ENCODE assay signal across 8 mouse cellular contexts in genomic region chr19:53181003-53181861, GRCm38 (mm10). TPM values are rescaled to one million over a fixed set of nuclear protein-coding genes. Genes with fewer than 3 reads are reported as not detected.
DNase-seq lines count a peak whose midpoint lies in the region; ATAC-seq lines count a peak whose summit lies in the region.

No protein-coding gene starts in this region.

- H3K4me2 ChIP-seq in neural tube, embryonic 15.5 days, result no peak overlapping the region
- no peak overlapping the region; the same call in 1 of the 2 replicates for H3K4me2 ChIP-seq in midbrain, embryonic 13.5 days (replicated peaks)

- H3K36me3 ChIP-seq in neural tube, embryonic 15.5 days, result no peaks in the 10 kb centered on the region
- H3K36me3 ChIP-seq in midbrain, embryonic 13.5 days, result no peaks in the 10 kb centered on the region

- 0 out of 2 replicates have a peak, but pooled peaks have one; percentile 35 for ATAC-seq in neural tube, embryonic 15.5 days (ENCODE audit: low FRiP score)
- ATAC-seq in midbrain, embryonic 13.5 days, result 0 out of 2 replicates have a peak, but pooled peaks have one; percentile 45
- no peak for ATAC-seq in cerebellum, adult (ENCODE audit: insufficient number of reproducible peaks, low FRiP score, low TSS enrichment)

- DNase-seq in neural tube, embryonic 10.5 days (ENCODE audit: extremely low spot score, low spot score), result no peak
- DNase-seq in heart, adult 18-20 months, result peak; percentile 87 to 90
- peak; percentile 62 to 70 for DNase-seq in kidney, adult 8-10 months
- DNase-seq in thymus, postnatal 25 days, result no peak
- DNase-seq in embryo, embryonic 9.5 days (ENCODE audit: extremely low spot score), result no peak

- no peak overlapping the region for H3K9ac ChIP-seq in neural tube, embryonic 15.5 days (replicated peaks)
- no peak overlapping the region for H3K9ac ChIP-seq in midbrain, embryonic 13.5 days (replicated peaks)

- WGBS in neural tube, embryonic 15.5 days, result 72% methylated on average over 19 of the region's 19 CpGs
- 67% methylated on average over 19 of the region's 19 CpGs for WGBS in midbrain, embryonic 13.5 days

- H3K9me3 ChIP-seq in neural tube, embryonic 15.5 days (replicated peaks), result no peaks in the 10 kb centered on the region
- H3K9me3 ChIP-seq in midbrain, embryonic 13.5 days, result no peaks in the 10 kb centered on the region; the same call in 1 of the 2 replicates

- no peaks in the 10 kb centered on the region for H3K27me3 ChIP-seq in neural tube, embryonic 15.5 days (replicated peaks)
- H3K27me3 ChIP-seq in midbrain, embryonic 13.5 days, result no peaks in the 10 kb centered on the region

- H3K4me1 ChIP-seq in neural tube, embryonic 15.5 days, result peaks cover 8% of the 10 kb centered on the region
- peaks cover 9% of the 10 kb centered on the region for H3K4me1 ChIP-seq in midbrain, embryonic 13.5 days (replicated peaks)

- H3K27ac ChIP-seq in neural tube, embryonic 15.5 days (replicated peaks), result peak overlapping the region; percentile 45; the same call in 1 of the 2 replicates
- H3K27ac ChIP-seq in midbrain, embryonic 13.5 days, result no peak overlapping the region

- no peak overlapping the region for H3K4me3 ChIP-seq in neural tube, embryonic 15.5 days (replicated peaks)
- H3K4me3 ChIP-seq in midbrain, embryonic 13.5 days (replicated peaks), result no peak overlapping the region

RNA-seq across cellular contexts. Expression of gene Add3, which starts 41.0 kb away (rescaled TPM):
- polyA plus RNA-seq in neural tube, embryonic 15.5 days (2015; fragmentation: Nextera tagmentation; extraction: Ambion mirVana), result 40.2 and 50.1 TPM in 2 replicates
- 10 to 100 TPM; 44.3 to 52.5 TPM for total RNA-seq in heart, adult 18-20 months (2021)
- polyA plus RNA-seq in midbrain, embryonic 13.5 days (2015; fragmentation: Nextera tagmentation; extraction: Ambion mirVana), result 25.1 and 27.1 TPM in 2 replicates

Comparison
In these comparisons a context has a peak if more than half of its experiments do, and no peak if none do; other contexts are left out.
1. DNase-seq: peak in heart, adult 18-20 months (2 of 2) and kidney, adult 8-10 months (2 of 2); none in neural tube, embryonic 10.5 days (single experiment), thymus, postnatal 25 days (single experiment) and embryo, embryonic 9.5 days (single experiment).